Mouse (Mus musculus) CD4-positive naive resting alpha-beta T cell, adult 57 days (primary cell): Measurements from ENCODE around the gene Olfr904. TPM values are rescaled to one million over a fixed set of nuclear protein-coding genes. Genes with fewer than 3 reads are reported as not detected.

Source experiments
- total RNA-seq: library from RNA; stranded (reverse); gene quantifications from one replicate; pipeline ENCODE4 v1.2.4, GENCODE M21; 2023

The Olfr904 gene
- total RNA-seq = not detected

GRCm38 (mm10) chr9:38462844-38463243 lies at the start of gene Olfr904:
Gene Olfr904 (plus strand): TSS chr9:38463144.

GRCm38 (mm10) chr9:38429155-38429554 lies 33.8 kb upstream of the Olfr904 start, which contains the start of gene Olfr901:
Gene Olfr901 (plus strand): TSS chr9:38429455.

GRCm38 (mm10) chr9:38447352-38447751 lies 15.6 kb upstream of the Olfr904 start, which contains the start of gene Olfr902:
Gene Olfr902 (plus strand): TSS chr9:38447652.

GRCm38 (mm10) chr9:38470807-38471206 lies 7.9 kb downstream of the Olfr904 start, which contains the start of gene Olfr905:
Gene Olfr905 (plus strand): TSS chr9:38471107.

GRCm38 (mm10) chr9:38486785-38487184 lies 23.8 kb downstream of the Olfr904 start, which contains the start of gene Olfr906:
Gene Olfr906 (plus strand): TSS chr9:38487085.

GRCm38 (mm10) chr9:38495501-38495900 lies 32.6 kb downstream of the Olfr904 start, which contains the start of gene Olfr907:
Gene Olfr907 (plus strand): TSS chr9:38495801.

Other genes starting within 250 kb of the Olfr904 start
- not detected for gene Olfr894, start 245.1 kb upstream of the Olfr904 start, total RNA-seq
- not detected for gene Olfr143, start 210.4 kb upstream of the Olfr904 start, total RNA-seq
- gene Olfr895, start 195.3 kb upstream of the Olfr904 start, total RNA-seq = not detected
- gene Olfr896-ps1, start 172.0 kb upstream of the Olfr904 start, total RNA-seq = not detected
- gene Olfr25, start 134.1 kb upstream of the Olfr904 start, total RNA-seq = not detected
- not detected for gene Olfr898, start 114.7 kb upstream of the Olfr904 start, total RNA-seq
- gene Olfr250, start 96.2 kb upstream of the Olfr904 start, total RNA-seq = not detected
- gene Olfr251, start 86.1 kb upstream of the Olfr904 start, total RNA-seq = not detected
- not detected for gene Olfr147, start 61.4 kb upstream of the Olfr904 start, total RNA-seq
- gene Olfr901, start 33.7 kb upstream of the Olfr904 start, total RNA-seq = not detected
- not detected for gene Olfr902, start 15.5 kb upstream of the Olfr904 start, total RNA-seq
- 0.12 TPM for gene Olfr905, start 8.0 kb downstream of the Olfr904 start, total RNA-seq
- not detected for gene Olfr906, start 23.9 kb downstream of the Olfr904 start, total RNA-seq
- gene Olfr907, start 32.7 kb downstream of the Olfr904 start, total RNA-seq = not detected
- not detected for gene Olfr911-ps1, start 58.4 kb downstream of the Olfr904 start, total RNA-seq
- gene Olfr910, start 74.7 kb downstream of the Olfr904 start, total RNA-seq = not detected
- gene Olfr912, start 117.0 kb downstream of the Olfr904 start, total RNA-seq = not detected
- gene Olfr913, start 129.6 kb downstream of the Olfr904 start, total RNA-seq = not detected
- gene Olfr914, start 142.0 kb downstream of the Olfr904 start, total RNA-seq = not detected
- gene Olfr916, start 196.7 kb downstream of the Olfr904 start, total RNA-seq = not detected
- not detected for gene Olfr917, start 202.7 kb downstream of the Olfr904 start, total RNA-seq
- gene Olfr918, start 211.5 kb downstream of the Olfr904 start, total RNA-seq = not detected
- not detected for gene Olfr919, start 240.5 kb downstream of the Olfr904 start, total RNA-seq